Mouse (Mus musculus) liver, embryonic 13.5 days (tissue): ENCODE measurements around the gene Mmachc. TPM values are rescaled to one million over a fixed set of nuclear protein-coding genes. Genes with fewer than 3 reads are reported as not detected.
A peak's percentile ranks its signal among the peaks of the same experiment; 100 is the strongest.
"Not testable (repeated sequence)": the region's sequence is repeated elsewhere in the genome, so short reads cannot be mapped to it uniquely, and the experiment has no call there.

ENCODE experiments used
- ATAC-seq: fragments of 200-750 bp; cut with Nextera tagmentation; 2 replicates; pipeline ENCODE4 v1.8.0; 2017; ENCODE audit warnings: low read depth, mild to moderate bottlenecking, moderate number of reproducible peaks, moderate library complexity
- DNase-seq: peaks from one replicate; pipeline ENCODE4 v3.0.0; 2022
- H3K27ac ChIP-seq: fragments of 300-500 bp; sonication (generic); 2 replicates; pipeline ENCODE4 v1.5.1; 2015; ENCODE audit warnings: moderate library complexity, mild to moderate bottlenecking, inconsistent platforms
- H3K27me3 ChIP-seq: fragments of 300-500 bp; sonication (generic); 2 replicates; pipeline ENCODE4 v1.6.1; 2015; ENCODE audit warnings: mild to moderate bottlenecking, inconsistent platforms
- H3K36me3 ChIP-seq: fragments of 300-500 bp; sonication (generic); 2 replicates; pipeline ENCODE4 v1.6.1; 2015; ENCODE audit warnings: mild to moderate bottlenecking, inconsistent platforms
- H3K4me1 ChIP-seq: fragments of 300-500 bp; sonication (generic); replicated peaks from 2 replicates; pipeline ENCODE4 v1.6.1; 2015; ENCODE audit warnings: inconsistent platforms
- H3K4me2 ChIP-seq: fragments of 300-500 bp; sonication (generic); 2 replicates; pipeline ENCODE4 v1.6.1; 2015; ENCODE audit warnings: inconsistent platforms, mild to moderate bottlenecking, moderate library complexity
- H3K4me3 ChIP-seq: fragments of 300-500 bp; sonication (generic); replicated peaks from 2 replicates; pipeline ENCODE4 v1.5.1; 2015; ENCODE audit warnings: mild to moderate bottlenecking, inconsistent platforms
- H3K9ac ChIP-seq: fragments of 300-500 bp; sonication (generic); 2 replicates; pipeline ENCODE4 v1.6.1; 2015; ENCODE audit warnings: mild to moderate bottlenecking, inconsistent platforms
- H3K9me3 ChIP-seq: fragments of 300-500 bp; sonication (generic); replicated peaks from 2 replicates; pipeline ENCODE4 v1.6.1; 2016; ENCODE audit warnings: inconsistent platforms
- WGBS: fragments of 180-500 bp; shearing (Covaris S2); methylation state at CpG from one replicate; pipeline ENCODE4 v1.1.7; 2015; ENCODE audit not compliant: insufficient replicate concordance; 5-methylcytosine and 5-hydroxymethylcytosine counted together
- polyA plus RNA-seq: library from polyadenylated mRNA; unstranded; fragments of >200 nt; fragmentation: Nextera tagmentation; extraction: Ambion mirVana; gene quantifications from 2 replicates; pipeline ENCODE4 v1.2.1, GENCODE M21; 2015

The Mmachc gene
- polyA plus RNA-seq, 1 experiment from 2014 or later: 13.6 TPM

- no peaks in the 10 kb centered on the region for H3K9me3 ChIP-seq
- 80% methylated on average over 4 of the region's 4 CpGs for WGBS
- DNase-seq: no peak
- peaks cover 49% of the 10 kb centered on the region for H3K4me1 ChIP-seq
- no peak overlapping the region for H3K27ac ChIP-seq
- peaks cover 62% of the 10 kb centered on the region for H3K36me3 ChIP-seq
- H3K4me3 ChIP-seq: no peak overlapping the region
- no peak for ATAC-seq
- peak overlapping the region; percentile 32; the same call in 1 of the 2 replicates for H3K4me2 ChIP-seq
- no peak overlapping the region; the same call in 1 of the 2 replicates for H3K9ac ChIP-seq
- H3K27me3 ChIP-seq: no peaks in the 10 kb centered on the region
Observed at GRCm38 (mm10) chr4:116689309-116689876, 18.8 kb downstream of the Mmachc start.

GRCm38 (mm10) chr4:116687041-116687440, 21.2 kb downstream of the Mmachc start:
- Histone ChIP-seq H3K9ac (peak overlapping the region; percentile 85), H3K4me2 (peak overlapping the region; percentile 85), H3K4me1 (peaks cover 68% of the 10 kb centered on the region), H3K27me3 (no peaks in the 10 kb centered on the region), H3K27ac (no peak overlapping the region), H3K36me3 (peaks cover 39% of the 10 kb centered on the region), H3K4me3 (peak overlapping the region; percentile 76), H3K9me3 (no peaks in the 10 kb centered on the region)
- ATAC-seq (no peak), DNase-seq (no peak)
- WGBS: 37% methylated on average over 1 of the region's 1 CpGs

GRCm38 (mm10) chr4:116685402-116686061, 22.7 kb downstream of the Mmachc start, which contains the start of gene Prdx1:
Gene Prdx1 (plus strand): TSS chr4:116685544.
- no peaks in the 10 kb centered on the region for H3K27me3 ChIP-seq
- peak within 1 kb of the TSS; percentile 76 for H3K4me3 ChIP-seq
- ATAC-seq (peak; percentile 89), DNase-seq (peak; percentile 89)
- peak within 1 kb of the TSS; percentile 91 for H3K27ac ChIP-seq
- under 1% methylated on average over 56 of the region's 56 CpGs for WGBS
- peaks cover 27% of the 10 kb centered on the region for H3K36me3 ChIP-seq
- H3K4me1 ChIP-seq: peaks cover 66% of the 10 kb centered on the region
- peak within 1 kb of the TSS; percentile 85 for H3K4me2 ChIP-seq
- peak within 1 kb of the TSS; percentile 85 for H3K9ac ChIP-seq
- H3K9me3 ChIP-seq: no peaks in the 10 kb centered on the region

GRCm38 (mm10) chr4:116684665-116685064, 23.5 kb downstream of the Mmachc start:
- H3K27ac ChIP-seq: peak overlapping the region; percentile 91
- no peak for DNase-seq
- 50% methylated on average over 2 of the region's 2 CpGs for whole genome bisulfite sequencing

GRCm38 (mm10) chr4:116683957-116684356, 24.2 kb downstream of the Mmachc start:
- 18% methylated on average over 4 of the region's 4 CpGs for WGBS
- DNase-seq (no peak), ATAC-seq (peak; percentile 16; the same call in 1 of the 2 replicates)
- Histone ChIP-seq H3K9ac (no peak overlapping the region), H3K4me3 (no peak overlapping the region; the same call in 1 of the 2 replicates), H3K4me1 (peaks cover 58% of the 10 kb centered on the region), H3K4me2 (peak overlapping the region; percentile 85), H3K27ac (no peak overlapping the region), H3K36me3 (peaks cover 14% of the 10 kb centered on the region), H3K27me3 (peaks cover 3% of the 10 kb centered on the region; the same call in 1 of the 2 replicates), H3K9me3 (no peaks in the 10 kb centered on the region)

More at GRCm38 (mm10) chr4:116684665-116685064, 23.5 kb downstream of the Mmachc start:
- Histone ChIP-seq H3K9ac (no peak overlapping the region), H3K36me3 (peaks cover 21% of the 10 kb centered on the region), H3K4me3 (peak overlapping the region; percentile 76; the same call in 1 of the 2 replicates), H3K4me2 (peak overlapping the region; percentile 85), H3K4me1 (peaks cover 65% of the 10 kb centered on the region), H3K27me3 (no peaks in the 10 kb centered on the region), H3K9me3 (no peaks in the 10 kb centered on the region)
- no peak for ATAC-seq

- H3K9me3 ChIP-seq, H3K27me3 ChIP-seq, H3K27ac ChIP-seq, H3K36me3 ChIP-seq, H3K9ac ChIP-seq, H3K4me2 ChIP-seq, H3K4me3 ChIP-seq, DNase-seq, ATAC-seq: not testable (repeated sequence)
- H3K4me1 ChIP-seq: peaks cover 30% of the 10 kb centered on the region
- 71% methylated on average over 4 of the region's 4 CpGs for WGBS
Observed at GRCm38 (mm10) chr4:116680521-116680920, 27.7 kb downstream of the Mmachc start.

GRCm38 (mm10) chr4:116679141-116679540, 29.1 kb downstream of the Mmachc start:
- 62% methylated on average over 5 of the region's 5 CpGs for WGBS
- peaks cover 3% of the 10 kb centered on the region; the same call in 1 of the 2 replicates for H3K27me3 ChIP-seq
- ATAC-seq (no peak), DNase-seq (no peak)
- peaks cover 17% of the 10 kb centered on the region for H3K4me1 ChIP-seq
- no peak overlapping the region for H3K27ac ChIP-seq
- no peaks in the 10 kb centered on the region for H3K36me3 ChIP-seq
- H3K9ac ChIP-seq: no peak overlapping the region
- no peak overlapping the region for H3K4me3 ChIP-seq
- H3K9me3 ChIP-seq: no peaks in the 10 kb centered on the region
- H3K4me2 ChIP-seq: no peak overlapping the region

GRCm38 (mm10) chr4:116677808-116678207, 30.4 kb downstream of the Mmachc start:
- H3K4me2 ChIP-seq: no peak overlapping the region
- no peak for DNase-seq
- H3K9ac ChIP-seq: no peak overlapping the region
- H3K4me1 ChIP-seq: peaks cover 16% of the 10 kb centered on the region
- 43% methylated on average over 1 of the region's 1 CpGs for WGBS
- H3K27ac ChIP-seq: no peak overlapping the region
- H3K9me3 ChIP-seq: no peaks in the 10 kb centered on the region
- H3K27me3 ChIP-seq: peaks cover 3% of the 10 kb centered on the region; the same call in 1 of the 2 replicates
- ATAC-seq: no peak
- no peaks in the 10 kb centered on the region for H3K36me3 ChIP-seq
- H3K4me3 ChIP-seq: no peak overlapping the region

- no peaks in the 10 kb centered on the region for H3K9me3 ChIP-seq
- peaks cover 20% of the 10 kb centered on the region for H3K4me1 ChIP-seq
- no peaks in the 10 kb centered on the region for H3K36me3 ChIP-seq
- WGBS: 68% methylated on average over 3 of the region's 3 CpGs
- ATAC-seq (no peak), DNase-seq (no peak)
- no peak overlapping the region for H3K9ac ChIP-seq
- no peak overlapping the region for H3K4me2 ChIP-seq
- H3K27ac ChIP-seq: no peak overlapping the region
- H3K4me3 ChIP-seq: no peak overlapping the region
- peaks cover 3% of the 10 kb centered on the region; the same call in 1 of the 2 replicates for H3K27me3 ChIP-seq
Observed at GRCm38 (mm10) chr4:116676027-116676426, 32.2 kb downstream of the Mmachc start.

GRCm38 (mm10) chr4:116674761-116675160, 33.4 kb downstream of the Mmachc start:
- H3K27ac ChIP-seq, H3K9ac ChIP-seq, H3K36me3 ChIP-seq, H3K4me2 ChIP-seq, H3K4me3 ChIP-seq, H3K27me3 ChIP-seq, DNase-seq, ATAC-seq, H3K9me3 ChIP-seq: not testable (repeated sequence)
- H3K4me1 ChIP-seq: peaks cover 20% of the 10 kb centered on the region
- 78% methylated on average over 6 of the region's 6 CpGs for WGBS

GRCm38 (mm10) chr4:116672785-116673184, 35.4 kb downstream of the Mmachc start:
- no peak overlapping the region for H3K4me3 ChIP-seq
- H3K27ac ChIP-seq: peak overlapping the region; percentile 50; the same call in 1 of the 2 replicates
- no peaks in the 10 kb centered on the region for H3K27me3 ChIP-seq
- no peaks in the 10 kb centered on the region for H3K9me3 ChIP-seq
- ATAC-seq (peak; percentile 88), DNase-seq (peak; percentile 60)
- 30% methylated on average over 2 of the region's 2 CpGs for WGBS
- no peak overlapping the region for H3K9ac ChIP-seq
- peaks cover 20% of the 10 kb centered on the region for H3K4me1 ChIP-seq
- H3K4me2 ChIP-seq: peak overlapping the region; percentile 27
- H3K36me3 ChIP-seq: no peaks in the 10 kb centered on the region
